Mouse (Mus musculus): ENCODE measurements at regions not wholly inside any gene's neighbourhood (a gene's known extent, or its start where the extent isn't known, plus 50 kb on each side); places are given as distances from the start of the nearest gene placed in this dataset.

DNA sequence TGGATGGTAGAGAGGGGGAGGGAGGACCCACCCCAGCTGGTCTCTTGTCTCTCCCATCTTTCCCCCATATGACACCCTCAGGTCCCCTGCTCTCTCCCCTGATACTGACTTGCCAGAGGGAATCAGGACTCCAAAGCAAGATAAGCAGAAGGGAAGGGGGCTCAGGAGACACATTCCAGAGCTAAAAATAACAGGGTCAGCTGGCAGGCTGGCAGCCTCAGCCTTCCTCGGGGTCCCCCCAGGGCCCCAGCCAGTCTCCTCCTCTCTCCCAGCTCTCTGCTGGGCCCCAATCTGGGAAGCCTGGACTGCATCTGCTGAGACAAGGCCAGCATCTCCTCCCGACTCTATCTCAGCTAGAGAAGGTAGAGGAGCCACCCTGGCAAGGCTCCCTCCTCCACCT is 66.4 kb downstream of the Irf2bpl start:
- DNase-seq (ENCODE audit: extremely low spot score, low spot score): no peak
- Histone ChIP-seq H3K27ac (peak overlapping the region; percentile 80), H3K27me3 (ENCODE audit: poor library complexity, severe bottlenecking) (peaks cover 39% of the 10 kb centered on the region), H3K4me1 (peaks cover 70% of the 10 kb centered on the region), H3K36me3 (replicated peaks) (no peaks in the 10 kb centered on the region), H3K4me3 (no peak overlapping the region), H3K9me3 (no peaks in the 10 kb centered on the region)
- 53% methylated on average over 2 of the region's 2 CpGs for WGBS

DNA sequence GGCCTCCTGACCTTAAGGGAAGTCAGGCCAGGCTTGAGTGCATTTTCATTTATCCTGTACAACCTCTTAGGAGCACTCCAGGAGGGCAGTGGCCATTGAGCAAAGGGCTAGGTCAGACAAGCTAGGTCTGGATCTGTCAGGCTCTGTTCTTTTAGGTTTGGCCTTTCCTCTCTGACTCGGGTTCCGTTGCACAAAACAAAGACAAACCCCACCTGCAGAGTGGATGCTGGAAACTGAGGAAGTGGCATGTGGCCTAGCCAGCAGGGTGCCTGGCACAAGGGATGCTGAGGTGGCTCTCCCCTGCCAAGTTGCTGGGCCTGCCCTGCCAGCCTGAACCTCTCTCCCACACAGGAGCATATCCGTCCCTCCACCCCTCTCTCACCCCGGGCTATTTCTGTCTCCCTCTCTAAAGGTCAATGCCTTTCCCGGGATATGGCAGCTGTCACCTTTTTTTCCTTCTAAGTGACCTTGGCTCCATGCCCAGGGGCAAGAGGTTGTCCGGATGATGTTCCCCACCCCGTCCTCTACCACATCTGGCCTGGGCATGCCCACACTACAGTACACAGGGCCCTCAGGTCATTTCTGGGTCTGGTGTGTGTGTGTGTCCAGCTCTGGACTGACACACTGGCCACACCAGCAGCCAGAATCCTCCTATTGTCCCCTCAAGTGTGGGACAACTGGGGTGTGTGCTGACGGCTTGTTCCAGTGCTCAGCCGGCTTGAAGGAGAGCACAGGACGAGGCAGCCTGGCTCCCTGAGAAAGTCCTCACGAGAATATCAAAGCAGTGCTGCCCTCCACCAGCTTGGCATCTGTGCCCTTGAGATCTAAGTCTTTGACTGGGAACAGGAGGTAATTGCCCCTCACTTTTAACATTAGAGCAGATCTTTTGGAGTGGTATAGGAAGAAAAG is 67.6 kb downstream of the Irf2bpl start:
- Histone ChIP-seq H3K36me3 (replicated peaks) (no peaks in the 10 kb centered on the region), H3K27me3 (ENCODE audit: poor library complexity, severe bottlenecking) (peaks cover 46% of the 10 kb centered on the region), H3K9me3 (no peaks in the 10 kb centered on the region), H3K4me3 (peak overlapping the region; percentile 2; the same call in 1 of the 2 replicates), H3K27ac (peak overlapping the region; percentile 80), H3K4me1 (peaks cover 72% of the 10 kb centered on the region)
- WGBS: 27% methylated on average over 11 of the region's 11 CpGs
- DNase-seq (ENCODE audit: extremely low spot score, low spot score): no peak

DNA sequence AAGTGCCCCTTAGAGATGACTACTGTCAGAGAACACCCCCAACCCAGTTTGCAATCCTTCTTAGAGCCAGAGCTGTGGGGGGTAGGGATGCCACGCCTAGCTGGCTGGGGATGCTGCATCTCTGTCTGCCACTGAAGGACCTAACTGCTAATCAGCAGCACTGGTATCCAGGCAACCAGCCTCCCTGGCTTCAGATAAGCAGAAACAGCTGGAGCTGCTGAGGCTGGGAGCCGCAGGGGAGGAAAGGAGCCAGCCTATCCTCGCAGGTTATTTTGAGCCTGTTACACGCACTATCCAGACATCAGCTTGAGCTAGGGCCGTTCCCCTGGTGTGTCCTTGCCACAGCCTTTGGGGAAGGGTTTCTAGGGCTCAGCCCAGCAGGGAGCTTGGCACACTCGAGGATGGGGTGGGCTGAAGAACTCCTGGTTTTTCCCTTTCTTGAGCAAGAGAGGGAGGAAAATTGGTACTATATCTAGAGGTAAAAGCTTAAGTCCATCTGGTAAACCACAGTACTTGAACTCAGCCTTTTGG is 68.4 kb downstream of the Irf2bpl start:
- DNase-seq (ENCODE audit: extremely low spot score, low spot score): peak; percentile 75
- WGBS: 0% methylated on average over 6 of the region's 6 CpGs
- peaks cover 72% of the 10 kb centered on the region for H3K4me1 ChIP-seq

GRCm38 (mm10) chr12:86814740-86815139 is 69.9 kb downstream of the Irf2bpl start:
- WGBS: 67% methylated on average over 7 of the region's 7 CpGs
- no peaks in the 10 kb centered on the region; the same call in 1 of the 2 replicates for H3K9me3 ChIP-seq
- no peak for DNase-seq (ENCODE audit: extremely low spot score, low spot score)
- H3K4me1 ChIP-seq: peaks cover 85% of the 10 kb centered on the region
- H3K4me3 ChIP-seq: no peak overlapping the region
- H3K27ac ChIP-seq: peak overlapping the region; percentile 80
- H3K36me3 ChIP-seq (replicated peaks): no peaks in the 10 kb centered on the region
- peaks cover 46% of the 10 kb centered on the region for H3K27me3 ChIP-seq (ENCODE audit: poor library complexity, severe bottlenecking)

More for the DNA sequence above, 68.4 kb downstream of the Irf2bpl start:
- no peaks in the 10 kb centered on the region for H3K9me3 ChIP-seq
- peak overlapping the region; percentile 80 for H3K27ac ChIP-seq
- peaks cover 46% of the 10 kb centered on the region for H3K27me3 ChIP-seq (ENCODE audit: poor library complexity, severe bottlenecking)
- H3K4me3 ChIP-seq: peak overlapping the region; percentile 2; the same call in 1 of the 2 replicates
- H3K36me3 ChIP-seq (replicated peaks): no peaks in the 10 kb centered on the region
